Mouse (Mus musculus) megakaryocyte progenitor cell, adult 5-6 weeks (primary cell): ENCODE results near the gene Adipor1. TPM values are rescaled to one million over a fixed set of nuclear protein-coding genes. Genes with fewer than 3 reads are reported as not detected.
"Not testable (repeated sequence)": the region's sequence is repeated elsewhere in the genome, so short reads cannot be mapped to it uniquely, and the experiment has no call there.

Experiments
- ATAC-seq: replicated peaks from 2 replicates; pipeline ENCODE4 v1.8.0; 2016; ENCODE audit warnings: mild to moderate bottlenecking, moderate TSS enrichment, inconsistent platforms; ENCODE audit not compliant: poor library complexity
- total RNA-seq, 2 experiments: library from RNA; stranded (forward) in 1 of 2; stranded (reverse) in 1 of 2; fragments of 157-497, 149-512 nt in 1 of 2; fragments of 200-1000 nt in 1 of 2; gene quantifications; 2 replicates each; pipeline versions ENCODE4 v1.2.3 to v1.2.4; 2015 to 2017

The Adipor1 gene
- total RNA-seq, 2 experiments from 2014 or later = 43.2 to 63.2 TPM

DNA sequence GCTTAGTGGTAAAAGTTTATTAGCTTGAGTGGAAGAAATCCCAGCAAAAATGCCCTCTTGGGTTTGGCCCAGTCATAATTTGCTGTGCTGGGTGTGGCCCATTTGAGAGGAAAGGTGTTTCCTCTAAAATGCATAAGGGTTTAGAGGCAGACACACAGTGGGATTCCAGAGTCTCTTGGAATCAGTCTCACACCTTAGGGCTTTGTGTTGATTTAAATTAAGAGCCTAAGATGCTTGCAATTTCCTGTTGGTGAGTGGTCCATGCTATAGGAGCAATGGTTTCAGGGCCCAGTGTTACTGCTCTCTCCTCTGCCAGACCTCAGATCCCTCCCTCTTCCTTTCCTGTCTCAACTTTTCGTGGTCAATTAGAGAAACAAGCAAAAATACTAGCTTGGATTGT lies 4.0 kb downstream of the Adipor1 start:
- no peak for ATAC-seq

DNA sequence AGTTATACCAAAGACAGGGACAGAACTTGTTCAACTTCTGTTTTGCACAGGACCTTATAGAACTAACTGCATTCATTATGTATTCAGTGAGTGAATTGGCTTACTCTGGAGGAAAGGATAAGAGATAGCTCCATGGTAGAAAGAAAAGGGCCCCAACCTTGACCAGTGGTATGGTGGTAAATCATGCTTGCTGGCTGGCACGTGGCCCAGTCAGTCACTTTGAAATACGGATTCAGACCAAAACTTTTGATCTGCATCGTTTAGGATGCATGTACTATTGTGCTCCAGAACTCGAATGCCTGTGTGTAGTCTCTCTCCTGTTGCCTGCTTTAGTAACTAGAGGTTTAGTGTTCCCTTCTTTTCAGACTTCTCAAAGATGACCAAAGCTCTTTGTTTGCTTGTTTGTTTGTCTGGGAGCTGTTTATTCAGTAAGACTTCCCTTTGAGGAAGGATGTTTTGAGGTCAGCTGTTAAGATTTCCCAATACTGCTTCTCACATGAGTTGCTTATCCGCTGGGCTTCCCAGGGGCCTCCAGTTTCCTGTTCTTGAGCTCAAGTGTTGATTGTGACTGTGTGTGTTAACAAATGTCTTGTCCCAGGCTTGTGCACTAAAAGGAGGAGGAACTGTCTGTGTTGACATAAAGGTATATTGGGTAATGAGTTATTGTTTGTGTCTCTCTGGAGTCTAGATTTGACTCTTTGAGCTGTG lies 4.7 kb downstream of the Adipor1 start:
- ATAC-seq = peak; percentile 78

DNA sequence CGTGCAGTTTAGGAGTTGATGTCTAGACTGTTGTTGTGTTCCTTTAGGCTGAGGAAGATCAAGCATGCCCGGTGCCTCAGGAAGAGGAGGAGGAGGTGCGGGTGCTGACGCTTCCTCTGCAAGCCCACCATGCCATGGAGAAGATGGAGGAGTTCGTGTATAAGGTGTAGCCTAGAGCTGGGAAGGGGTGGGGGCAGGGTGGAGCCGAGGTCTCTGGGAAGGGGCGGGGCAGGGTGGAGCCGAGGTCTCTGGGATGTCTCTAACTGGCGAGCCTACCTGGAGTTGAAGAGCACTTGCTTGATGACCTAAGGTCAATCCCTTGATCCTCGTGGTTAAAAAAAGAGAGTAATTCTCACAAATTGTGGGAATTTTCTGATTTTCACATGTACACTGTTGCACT lies 8.7 kb downstream of the Adipor1 start:
- ATAC-seq = no peak

DNA sequence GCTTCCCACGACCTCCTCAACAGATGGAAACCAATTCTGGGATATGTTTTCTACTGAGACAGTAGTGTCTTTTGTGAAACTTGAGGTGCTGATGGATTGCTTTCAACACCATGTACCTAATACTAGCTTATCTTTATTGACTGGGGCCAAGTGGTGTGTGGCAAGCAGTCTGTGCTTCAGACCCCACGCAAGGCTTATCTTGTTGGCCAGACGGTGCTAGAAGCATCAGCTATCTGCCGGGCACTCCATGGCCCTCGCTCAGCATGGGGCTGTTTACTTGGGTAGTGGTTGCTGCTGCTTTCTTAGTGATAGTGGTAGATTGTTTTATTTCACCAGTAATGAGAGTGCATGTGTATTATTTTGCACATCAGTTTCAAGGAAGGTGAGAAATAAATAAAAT lies 11.1 kb downstream of the Adipor1 start:
- ATAC-seq = peak; percentile 99

DNA sequence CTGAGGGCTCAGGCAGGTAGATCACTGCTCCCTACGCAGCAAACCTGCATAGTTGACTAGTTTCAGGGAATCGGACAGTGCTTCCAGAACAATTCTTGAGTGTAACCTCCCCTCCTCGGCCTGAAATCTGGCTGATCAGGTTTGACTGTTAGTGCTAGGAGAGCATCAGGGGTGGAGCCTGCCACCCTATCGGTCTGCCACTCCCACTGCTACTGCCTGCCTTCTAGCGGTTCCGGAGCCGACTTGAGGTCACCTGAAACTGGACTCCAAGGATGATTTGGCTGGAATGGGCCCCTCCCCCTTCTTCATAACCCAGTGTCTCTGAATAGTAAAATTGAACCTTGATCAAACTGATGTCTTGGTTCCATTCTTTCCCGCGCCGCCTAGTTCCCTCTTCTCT lies 17.8 kb downstream of the Adipor1 start:
- no peak for ATAC-seq

DNA sequence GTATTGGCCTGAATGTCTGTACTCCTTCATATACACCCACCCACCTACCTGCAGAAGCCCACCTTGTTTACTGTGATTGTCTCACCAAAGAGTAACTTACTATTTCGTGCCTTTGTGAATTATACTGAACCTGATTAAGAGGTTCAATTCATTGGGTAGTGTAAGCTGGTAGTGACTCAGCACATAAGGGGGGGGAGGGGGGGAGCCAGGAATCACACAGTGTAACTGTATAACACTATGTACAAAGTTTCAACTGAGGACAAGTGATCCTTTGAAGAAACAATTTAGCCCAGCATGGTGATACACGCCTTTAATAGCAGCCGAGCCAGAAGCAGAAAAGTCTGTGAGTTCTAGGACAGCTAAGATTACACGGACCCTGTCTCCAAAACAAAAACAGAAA lies 18.3 kb downstream of the Adipor1 start:
- ATAC-seq = no peak

DNA sequence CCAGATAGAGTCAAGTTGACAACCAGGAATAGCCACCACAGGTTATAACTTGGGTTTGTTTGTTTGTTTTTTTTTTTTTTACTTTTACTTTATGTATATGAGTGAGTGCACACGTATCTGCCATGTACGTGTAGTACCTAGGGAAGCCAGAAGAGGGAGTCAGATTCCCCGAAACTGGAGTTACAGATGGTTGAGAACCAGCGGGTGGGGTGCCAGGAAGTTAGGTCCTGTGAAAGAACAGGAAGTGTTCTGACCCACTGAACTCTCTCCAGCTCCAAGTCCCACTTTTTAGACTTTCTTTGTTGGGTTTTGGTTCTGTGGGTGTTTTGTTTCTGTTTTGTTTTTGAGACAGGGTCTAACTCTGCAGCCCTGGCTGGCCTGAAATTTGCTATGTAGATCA lies 20.2 kb downstream of the Adipor1 start:
- peak; percentile 97 for ATAC-seq

DNA sequence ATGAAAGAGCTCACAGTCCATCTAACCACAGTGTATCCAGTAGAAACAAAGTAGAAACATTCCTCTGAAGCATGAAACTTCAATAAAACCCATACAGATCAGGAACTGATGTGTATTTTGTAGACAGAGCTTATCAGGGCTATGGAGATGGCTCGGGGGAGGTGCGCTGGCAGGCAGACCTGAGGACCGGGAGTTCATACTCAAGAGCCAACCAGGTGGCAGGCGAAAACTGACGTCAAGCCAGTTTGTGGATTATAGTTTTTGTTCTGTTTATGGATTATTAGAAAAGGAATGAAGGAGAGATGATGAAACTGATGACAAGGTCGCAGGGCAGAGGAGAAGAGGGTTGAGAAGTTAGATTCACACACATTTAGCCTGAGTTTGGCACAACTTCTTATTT lies 25.3 kb downstream of the Adipor1 start:
- no peak for ATAC-seq

DNA sequence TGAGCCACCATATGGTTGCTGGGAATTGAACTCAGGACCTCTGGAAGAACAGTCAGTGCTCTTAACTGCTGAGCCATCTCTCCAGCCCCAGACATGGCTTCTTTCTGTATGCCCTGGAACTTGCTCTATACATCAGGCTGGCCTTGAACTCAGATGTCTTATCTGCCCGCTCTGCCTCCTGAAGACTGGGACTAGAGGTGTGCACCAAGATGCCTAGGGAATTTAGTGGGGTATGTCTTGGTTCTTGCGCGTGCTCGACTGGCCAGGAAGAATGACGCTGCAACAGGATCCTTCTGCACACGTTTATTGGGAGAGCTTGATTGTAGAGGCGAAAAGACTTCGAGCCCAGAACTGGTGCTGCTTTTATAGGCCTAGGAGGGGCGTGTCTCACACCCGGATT lies 26.6 kb downstream of the Adipor1 start:
- not testable (repeated sequence) for ATAC-seq

DNA sequence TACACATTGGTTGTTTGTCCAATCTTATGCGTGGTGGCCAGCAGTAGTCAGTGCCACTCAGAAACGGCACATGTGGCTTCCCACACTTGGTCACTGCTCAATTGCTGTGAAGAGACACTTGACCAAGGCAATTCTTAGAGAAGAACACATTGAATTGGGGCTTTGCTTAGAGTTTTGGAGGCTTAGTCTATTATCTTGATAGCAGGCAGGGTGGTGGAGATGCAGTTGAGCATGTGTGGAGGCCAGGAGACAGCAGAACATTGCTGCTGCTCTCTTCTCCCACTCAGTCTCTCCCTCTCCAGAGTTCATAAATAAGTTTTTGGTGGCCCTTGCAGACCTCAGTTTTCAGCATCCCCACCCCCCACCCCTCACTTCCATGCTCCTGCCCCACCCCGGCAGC lies 27.2 kb downstream of the Adipor1 start:
- no peak for ATAC-seq

DNA sequence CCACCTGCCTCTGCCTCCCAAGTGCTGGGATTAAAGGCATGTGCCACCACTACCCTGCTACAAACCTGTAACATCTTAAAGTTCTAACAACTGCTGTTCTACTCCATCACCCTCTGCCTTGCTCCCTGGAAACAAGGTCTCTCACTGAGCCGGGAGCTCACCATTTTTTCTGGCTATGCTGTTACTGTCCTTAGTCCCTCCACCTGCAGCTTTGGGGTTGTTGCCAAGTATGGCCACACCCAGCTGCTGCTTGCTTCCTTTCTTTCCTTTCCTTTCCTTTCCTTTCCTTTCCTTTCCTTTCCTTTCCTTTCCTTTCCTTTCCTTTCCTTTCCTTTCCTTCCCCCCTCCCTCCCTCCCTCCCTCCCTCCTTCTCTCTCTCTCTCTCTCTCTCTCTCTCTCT lies 28.1 kb downstream of the Adipor1 start:
- ATAC-seq = not testable (repeated sequence)

DNA sequence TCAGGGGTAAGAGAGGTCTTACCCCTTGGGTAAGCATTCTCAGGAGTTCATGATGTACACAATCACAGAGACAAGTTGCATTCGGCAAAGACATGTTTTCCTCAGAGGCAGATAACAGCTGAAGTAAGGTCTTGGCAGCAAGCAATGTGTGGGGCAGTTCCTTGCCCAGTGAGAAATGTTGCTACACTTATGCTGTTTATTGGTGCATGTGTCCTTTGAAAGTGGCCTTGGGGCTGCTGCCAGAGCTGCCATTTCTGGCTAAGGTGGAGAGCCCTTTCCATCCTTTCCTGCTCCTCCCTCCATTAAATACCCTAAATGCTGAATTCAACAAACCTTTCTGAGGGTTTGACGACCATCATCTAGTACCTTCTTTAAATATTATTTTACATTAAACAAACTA lies 30.2 kb downstream of the Adipor1 start:
- ATAC-seq = no peak

DNA sequence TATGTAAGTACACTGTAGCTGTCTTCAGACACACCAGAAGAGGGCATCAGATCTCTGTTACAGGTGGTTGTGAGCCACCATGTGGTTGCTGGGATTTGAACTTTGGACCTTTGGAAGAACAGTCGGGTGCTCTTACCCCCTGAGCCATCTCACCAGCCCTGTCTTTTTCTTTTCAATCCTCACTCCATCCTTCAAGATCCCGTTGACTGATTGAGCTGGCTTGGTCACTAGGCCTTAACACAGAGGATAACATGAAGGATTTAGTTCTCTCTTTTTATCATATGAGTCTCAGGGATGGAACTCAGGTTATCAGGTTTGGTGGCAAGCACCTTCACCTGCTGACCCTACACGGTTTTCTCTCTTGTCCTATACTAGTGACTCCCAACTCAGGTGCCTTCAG lies 33.4 kb downstream of the Adipor1 start:
- ATAC-seq = not testable (repeated sequence)

DNA sequence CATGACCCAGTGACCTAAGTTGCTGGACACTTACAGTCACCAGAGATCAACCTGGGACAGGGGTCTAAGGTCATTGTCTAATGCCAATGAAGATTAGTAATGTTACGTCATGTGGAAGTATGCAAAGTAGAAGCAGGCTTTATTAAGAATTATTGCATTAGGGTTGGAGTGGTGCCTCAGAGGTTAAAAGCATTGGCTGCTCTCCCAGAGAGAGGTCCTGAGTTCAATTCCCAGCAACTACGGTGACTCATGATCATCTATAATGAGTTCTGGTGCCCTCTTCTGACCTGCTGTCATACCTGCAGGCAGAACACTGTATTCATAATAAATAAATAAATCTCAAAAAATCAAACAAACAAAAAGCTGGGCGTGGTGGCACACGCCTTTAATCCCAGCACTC lies 35.0 kb downstream of the Adipor1 start:
- ATAC-seq = no peak

DNA sequence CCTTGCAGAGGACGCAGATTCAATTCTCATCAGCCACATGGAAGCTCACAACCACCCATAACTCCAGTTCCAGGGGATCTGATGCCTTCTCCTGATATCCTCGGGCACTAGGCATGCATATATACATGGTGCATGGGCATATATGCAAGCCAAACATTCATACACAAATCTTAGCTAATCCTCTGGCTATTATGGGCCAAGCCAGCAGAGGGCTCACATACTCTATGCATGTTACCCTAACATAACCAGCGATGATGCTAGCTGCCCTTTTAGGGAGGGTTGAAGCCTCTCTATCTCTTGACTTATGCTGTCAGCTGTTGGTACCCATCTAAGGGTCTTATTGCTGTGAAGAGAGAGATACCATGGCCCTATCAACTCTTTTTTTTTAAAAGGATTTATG lies 35.8 kb downstream of the Adipor1 start:
- ATAC-seq = peak; percentile 74

DNA sequence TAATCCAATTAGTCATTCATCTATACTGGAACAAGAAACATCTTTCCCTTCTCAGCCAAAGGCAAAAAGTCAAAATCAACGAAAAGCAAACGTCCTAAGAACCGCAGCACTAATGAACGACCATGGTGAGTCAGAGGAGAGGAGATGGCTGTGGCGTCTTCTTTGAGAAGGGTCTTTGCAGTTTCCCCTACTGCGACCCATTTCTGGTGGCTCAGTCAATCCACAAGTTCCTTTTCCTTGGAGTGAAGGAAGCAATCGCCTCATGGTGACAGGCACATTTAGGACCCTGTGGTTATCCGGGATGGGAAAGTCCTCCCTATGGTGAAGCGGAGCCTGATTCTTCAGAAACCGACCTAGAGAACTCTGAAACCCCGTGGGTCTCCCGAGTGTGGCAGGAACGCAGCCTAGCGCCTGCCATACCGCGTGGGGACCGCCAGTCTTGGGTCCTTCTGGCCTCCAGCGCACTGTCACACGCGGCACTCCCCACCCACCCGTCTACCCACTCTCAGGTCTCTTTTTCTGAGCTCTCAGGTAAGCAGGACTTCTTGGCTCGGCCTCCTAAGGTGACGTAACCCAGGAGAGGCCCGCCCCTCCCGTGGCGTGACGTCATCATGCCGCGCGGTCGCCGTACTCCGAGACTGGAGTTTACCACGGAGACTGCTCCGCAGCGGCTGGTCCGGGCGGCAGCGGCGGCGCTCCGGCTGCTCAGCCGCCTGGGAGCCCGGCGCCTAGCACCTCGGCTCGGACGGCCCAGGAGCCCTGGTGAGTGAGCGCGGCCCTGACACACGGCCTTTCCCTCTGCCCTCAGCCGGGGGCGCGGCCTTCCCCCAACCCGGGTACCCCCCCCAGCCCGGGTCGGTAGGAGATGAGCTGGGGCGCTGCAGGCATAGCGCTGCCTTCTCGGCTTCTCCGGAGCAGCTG lies 40.0 kb downstream of the Adipor1 start, which contains the start of gene Klhl12:
Gene Klhl12 (plus strand): TSS at position 628 of the 921 bp plus-strand sequence.
- peak; percentile 86 for ATAC-seq

DNA sequence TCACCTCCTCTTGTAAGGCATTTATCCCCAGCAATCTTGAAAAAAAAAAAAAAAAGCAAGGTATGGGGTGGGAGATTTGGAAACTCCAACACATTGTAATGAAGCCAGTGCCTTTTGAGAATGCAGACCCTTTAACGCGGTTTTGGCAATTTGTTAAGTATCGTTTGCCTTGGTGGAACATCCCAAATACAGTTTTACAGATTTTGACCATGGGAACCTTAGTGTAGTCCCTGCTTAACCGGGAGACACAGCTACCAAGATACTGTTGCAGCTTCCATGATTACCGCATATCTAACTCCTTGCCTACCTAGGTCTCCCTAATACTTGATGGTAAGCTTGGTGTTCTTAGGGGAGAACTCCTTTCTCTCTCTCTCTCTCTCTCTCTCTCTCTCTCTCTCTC lies 40.9 kb downstream of the Adipor1 start:
- no peak for ATAC-seq

DNA sequence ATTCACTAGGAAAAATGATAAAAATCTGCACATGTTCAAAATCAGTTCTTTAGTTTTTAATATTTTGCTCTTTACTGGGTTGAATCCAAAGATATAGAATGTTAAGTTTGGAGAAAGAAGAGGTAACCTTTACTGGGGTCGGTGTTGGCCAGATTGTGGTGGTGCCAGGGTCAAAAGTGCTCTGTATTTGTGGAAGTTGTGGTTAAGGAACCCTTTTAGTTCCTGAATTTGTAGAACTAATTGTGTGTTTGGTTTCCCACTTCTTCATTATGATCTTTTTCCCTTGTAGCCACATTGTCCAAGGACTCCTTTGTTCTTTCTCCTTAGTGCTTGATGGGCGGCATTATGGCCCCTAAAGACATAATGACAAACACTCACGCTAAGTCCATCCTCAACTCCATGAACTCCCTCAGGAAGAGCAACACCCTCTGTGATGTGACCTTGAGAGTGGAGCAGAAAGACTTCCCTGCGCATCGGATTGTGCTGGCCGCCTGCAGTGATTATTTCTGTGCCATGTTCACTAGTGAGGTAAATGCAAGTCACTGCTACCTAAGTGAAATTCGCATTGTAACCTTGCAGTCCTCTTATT lies 43.1 kb downstream of the Adipor1 start:
- 0 out of 2 replicates have a peak, but pooled peaks have one; percentile 14 for ATAC-seq

DNA sequence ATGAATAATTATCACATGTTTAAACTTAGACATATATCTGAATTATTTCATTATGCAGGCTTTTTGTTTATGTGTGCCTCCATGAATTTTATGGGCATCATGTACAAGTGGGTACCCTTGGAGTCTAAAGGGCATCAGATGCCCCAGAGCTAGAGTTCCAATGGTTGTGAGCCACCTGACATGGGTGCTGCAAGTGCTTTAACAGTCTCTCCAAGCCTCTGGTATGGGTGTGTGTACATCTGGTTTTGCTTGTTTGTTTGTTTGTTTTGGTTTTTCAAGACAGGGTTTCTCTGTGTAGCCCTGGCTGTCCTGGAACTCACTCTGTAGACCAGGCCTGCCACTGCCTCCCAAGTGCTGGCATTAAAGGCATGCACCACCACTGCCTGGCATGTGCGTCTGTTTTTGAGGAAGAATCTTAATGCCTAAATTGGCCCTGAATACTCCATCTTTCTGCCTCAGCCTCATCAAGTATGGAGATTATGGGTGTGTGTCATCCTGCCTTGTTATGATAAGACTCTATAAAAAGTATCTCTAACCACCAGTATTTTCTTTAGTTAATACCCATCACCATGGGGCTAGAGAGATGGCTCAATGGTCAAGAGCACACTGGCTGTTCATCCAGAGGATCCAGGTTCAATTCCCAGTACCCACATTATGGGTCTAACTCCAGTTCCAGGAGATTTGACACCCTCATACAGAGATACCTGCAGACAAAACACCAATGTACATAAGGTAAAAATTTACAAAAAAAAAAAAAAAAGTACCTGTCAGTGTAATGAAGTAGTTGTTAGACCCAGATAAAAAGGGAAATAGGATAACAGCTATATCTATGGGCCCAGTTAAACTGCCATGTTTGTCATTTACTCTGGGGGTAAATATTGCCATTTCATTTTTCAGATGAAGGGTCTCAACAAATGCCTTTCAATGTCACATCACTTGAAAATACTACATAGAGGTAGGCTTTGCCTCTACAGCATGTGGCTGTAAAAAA lies 45.4 kb downstream of the Adipor1 start:
- ATAC-seq = peak; percentile 91
